Mouse (Mus musculus) E14TG2a.4 (cell line): Measurements from ENCODE around the gene Syp.

Experiments used
- CTCF ChIP-seq: conservative IDR thresholded peaks from 2 replicates; pipeline ENCODE4 v1.5.1; 2014; ENCODE audit warnings: low read length
- NANOG ChIP-seq: IDR thresholded peaks from 2 replicates; pipeline ENCODE4 v1.6.1; 2014; ENCODE audit warnings: borderline replicate concordance, low read length, mixed read lengths
- POU5F1 ChIP-seq: IDR thresholded peaks from 2 replicates; pipeline ENCODE4 v1.6.1; 2014; ENCODE audit warnings: low read length, borderline replicate concordance

- TF ChIP-seq CTCF, result peak; percentile 44
- TF ChIP-seq POU5F1, result no peak
- no peak for TF ChIP-seq NANOG
These were observed 7.1 kb downstream of the Syp start for GRCm38 (mm10) chrX:7645349-7645748.
